Mouse (Mus musculus) liver, embryonic 14.5 days (tissue): ENCODE data around the gene Map7.

Experiments
- CTCF ChIP-seq: IDR thresholded peaks from 2 replicates; pipeline ENCODE4 v1.5.1; 2016; ENCODE audit warnings: antibody characterized with exemption, low read depth, control low read depth
- EP300 ChIP-seq: IDR thresholded peaks from 2 replicates; pipeline ENCODE4 v1.6.1; 2016; ENCODE audit warnings: antibody characterized with exemption, low read depth

- TF ChIP-seq CTCF: no peak
- no peak for TF ChIP-seq EP300
Measured at GRCm38 (mm10) chr10:20148130-20148772, at the start of gene Map7.
